Mouse (Mus musculus) midbrain, embryonic 16.5 days (tissue): ENCODE results near the gene Krt77. TPM values are rescaled to one million over a fixed set of nuclear protein-coding genes. Genes with fewer than 3 reads are reported as not detected.

Experiments used
- ATAC-seq: fragments of 200-750 bp; cut with Nextera tagmentation; 2 replicates; pipeline ENCODE4 v1.8.0; 2017; ENCODE audit warnings: moderate TSS enrichment
- H3K27ac ChIP-seq: fragments of 300-500 bp; sonication (generic); 2 replicates; pipeline ENCODE4 v1.5.1; 2014; ENCODE audit warnings: mild to moderate bottlenecking, low read length, mixed read lengths
- H3K27me3 ChIP-seq: fragments of 300-500 bp; sonication (generic); 2 replicates; pipeline ENCODE4 v1.6.1; 2014; ENCODE audit warnings: low read depth, low read length, mixed read lengths; ENCODE audit not compliant: control insufficient read depth, insufficient read depth
- H3K36me3 ChIP-seq: fragments of 300-500 bp; sonication (generic); 2 replicates; pipeline ENCODE4 v1.6.1; 2014; ENCODE audit warnings: mild to moderate bottlenecking, low read length, moderate library complexity, mixed read lengths; ENCODE audit not compliant: control insufficient read depth, insufficient read depth
- H3K4me1 ChIP-seq: fragments of 300-500 bp; sonication (generic); 2 replicates; pipeline ENCODE4 v1.6.1; 2014; ENCODE audit warnings: mild to moderate bottlenecking, low read length, mixed read lengths; ENCODE audit not compliant: control insufficient read depth, insufficient read depth
- H3K4me2 ChIP-seq: fragments of 300-500 bp; sonication (generic); 2 replicates; pipeline ENCODE4 v1.6.1; 2014; ENCODE audit warnings: mild to moderate bottlenecking, low read length, mixed read lengths
- H3K4me3 ChIP-seq: fragments of 300-500 bp; sonication (generic); 2 replicates; pipeline ENCODE4 v1.5.1; 2014; ENCODE audit warnings: low read depth, mild to moderate bottlenecking, low read length, moderate library complexity, mixed read lengths
- H3K9ac ChIP-seq: fragments of 300-500 bp; sonication (generic); 2 replicates; pipeline ENCODE4 v1.6.1; 2014; ENCODE audit warnings: low read depth, low read length, mixed read lengths
- H3K9me3 ChIP-seq: fragments of 300-500 bp; sonication (generic); replicated peaks from 2 replicates; pipeline ENCODE4 v1.6.1; 2014; ENCODE audit warnings: mild to moderate bottlenecking, low read length, mixed read lengths; ENCODE audit not compliant: control insufficient read depth, poor library complexity, severe bottlenecking
- WGBS: fragments of 180-500 bp; shearing (Covaris S2); extraction: QIAGEN DNeasy Blood & Tissue Kit; methylation state at CpG from one replicate; pipeline ENCODE4 v1.1.7; 2014; 5-methylcytosine and 5-hydroxymethylcytosine counted together
- polyA plus RNA-seq: library from polyadenylated mRNA; unstranded; fragments of >200 nt; fragmentation: Nextera tagmentation; extraction: Ambion mirVana; gene quantifications from 2 replicates; pipeline ENCODE4 v1.2.1, GENCODE M21; 2015

Gene Krt77
- polyA plus RNA-seq, 1 experiment from 2014 or later: 0.73 TPM

- WGBS: 88% methylated on average over 6 of the region's 6 CpGs
- ATAC-seq: no peak
Measured at GRCm38 (mm10) chr15:101850694-101851093, 18.8 kb downstream of the Krt77 start, which contains the start of gene Krt1. Krt1 (minus strand) TSS chr15:101850794.

GRCm38 (mm10) chr15:101845971-101846403, 23.5 kb downstream of the Krt77 start:
- H3K36me3 ChIP-seq: no peaks in the 10 kb centered on the region
- peak; percentile 91 for ATAC-seq
- under 1% methylated on average over 35 of the region's 37 CpGs for WGBS

More at GRCm38 (mm10) chr15:101850694-101851093, 18.8 kb downstream of the Krt77 start, which contains the start of gene Krt1:
- H3K27me3 ChIP-seq: 0 out of 2 replicates have a peak, but pooled peaks cover 3% of the 10 kb centered on the region
- no peaks in the 10 kb centered on the region; the same call in 1 of the 2 replicates for H3K4me1 ChIP-seq
- no peaks in the 10 kb centered on the region for H3K36me3 ChIP-seq
- no peak within 1 kb of the TSS for H3K9ac ChIP-seq
- no peak within 1 kb of the TSS for H3K27ac ChIP-seq
- H3K4me3 ChIP-seq: no peak within 1 kb of the TSS
- no peak within 1 kb of the TSS for H3K4me2 ChIP-seq
- no peaks in the 10 kb centered on the region for H3K9me3 ChIP-seq

GRCm38 (mm10) chr15:101843192-101843591, 26.3 kb downstream of the Krt77 start:
- 56% methylated on average over 9 of the region's 9 CpGs for WGBS

More at GRCm38 (mm10) chr15:101845971-101846403, 23.5 kb downstream of the Krt77 start:
- Histone ChIP-seq H3K4me1 (peaks cover 4% of the 10 kb centered on the region; the same call in 1 of the 2 replicates), H3K27ac (peak overlapping the region; percentile 84), H3K4me3 (peak overlapping the region; percentile 49), H3K4me2 (peak overlapping the region; percentile 62), H3K9ac (peak overlapping the region; percentile 73), H3K9me3 (no peaks in the 10 kb centered on the region), H3K27me3 (no peaks in the 10 kb centered on the region)

GRCm38 (mm10) chr15:101834784-101835328, 34.6 kb downstream of the Krt77 start:
- no peak overlapping the region for H3K4me2 ChIP-seq
- H3K4me3 ChIP-seq: no peak overlapping the region
- H3K36me3 ChIP-seq: no peaks in the 10 kb centered on the region
- no peaks in the 10 kb centered on the region for H3K27me3 ChIP-seq
- no peak overlapping the region for H3K27ac ChIP-seq
- H3K4me1 ChIP-seq: no peaks in the 10 kb centered on the region
- H3K9ac ChIP-seq: no peak overlapping the region
- ATAC-seq: no peak
- WGBS: 63% methylated on average over 5 of the region's 5 CpGs
- H3K9me3 ChIP-seq: no peaks in the 10 kb centered on the region

More at GRCm38 (mm10) chr15:101843192-101843591, 26.3 kb downstream of the Krt77 start:
- Histone ChIP-seq H3K4me1 (peaks cover 4% of the 10 kb centered on the region; the same call in 1 of the 2 replicates), H3K4me3 (no peak overlapping the region), H3K9me3 (no peaks in the 10 kb centered on the region), H3K36me3 (no peaks in the 10 kb centered on the region), H3K4me2 (no peak overlapping the region), H3K27ac (no peak overlapping the region), H3K9ac (no peak overlapping the region), H3K27me3 (no peaks in the 10 kb centered on the region)
- no peak for ATAC-seq

GRCm38 (mm10) chr15:101833131-101833530, 36.4 kb downstream of the Krt77 start:
- no peak for ATAC-seq

GRCm38 (mm10) chr15:101829441-101829840, 40.1 kb downstream of the Krt77 start:
- H3K36me3 ChIP-seq: no peaks in the 10 kb centered on the region
- ATAC-seq: no peak
- 70% methylated on average over 5 of the region's 5 CpGs for WGBS

More at GRCm38 (mm10) chr15:101833131-101833530, 36.4 kb downstream of the Krt77 start:
- no peaks in the 10 kb centered on the region for H3K27me3 ChIP-seq
- H3K4me2 ChIP-seq: no peak overlapping the region
- H3K36me3 ChIP-seq: no peaks in the 10 kb centered on the region
- no peaks in the 10 kb centered on the region for H3K9me3 ChIP-seq
- 58% methylated on average over 6 of the region's 6 CpGs for WGBS
- no peak overlapping the region for H3K27ac ChIP-seq
- H3K4me3 ChIP-seq: no peak overlapping the region
- no peak overlapping the region for H3K9ac ChIP-seq
- no peaks in the 10 kb centered on the region for H3K4me1 ChIP-seq

GRCm38 (mm10) chr15:101821786-101822185, 47.7 kb downstream of the Krt77 start:
- ATAC-seq: no peak
- Histone ChIP-seq H3K27me3 (no peaks in the 10 kb centered on the region), H3K4me2 (no peak overlapping the region), H3K4me1 (no peaks in the 10 kb centered on the region), H3K9ac (no peak overlapping the region), H3K4me3 (no peak overlapping the region), H3K36me3 (no peaks in the 10 kb centered on the region), H3K27ac (no peak overlapping the region), H3K9me3 (no peaks in the 10 kb centered on the region)
- 28% methylated on average over 3 of the region's 3 CpGs for WGBS

More at GRCm38 (mm10) chr15:101829441-101829840, 40.1 kb downstream of the Krt77 start:
- Histone ChIP-seq H3K9ac (no peak overlapping the region), H3K27me3 (no peaks in the 10 kb centered on the region), H3K4me3 (no peak overlapping the region), H3K4me2 (no peak overlapping the region), H3K4me1 (no peaks in the 10 kb centered on the region), H3K27ac (no peak overlapping the region), H3K9me3 (no peaks in the 10 kb centered on the region)

GRCm38 (mm10) chr15:101817875-101818274, 51.6 kb downstream of the Krt77 start, which contains the start of gene Krt2:
Krt2 (minus strand) TSS chr15:101818169.
- Histone ChIP-seq H3K4me2 (no peak within 1 kb of the TSS), H3K9me3 (no peaks in the 10 kb centered on the region), H3K9ac (no peak within 1 kb of the TSS), H3K4me1 (no peaks in the 10 kb centered on the region), H3K36me3 (no peaks in the 10 kb centered on the region), H3K4me3 (no peak within 1 kb of the TSS), H3K27me3 (no peaks in the 10 kb centered on the region), H3K27ac (no peak within 1 kb of the TSS)
- ATAC-seq: no peak
- 84% methylated on average over 16 of the region's 16 CpGs for WGBS
